Mouse (Mus musculus): ENCODE measurements at regions not wholly inside any gene's neighbourhood (a gene's known extent, or its start where the extent isn't known, plus 50 kb on each side); places are given as distances from the start of the nearest gene placed in this dataset.

GRCm38 (mm10) chr8:96296643-96297042 lies 408.3 kb upstream of the Got2 start:
- Histone ChIP-seq H3K36me3 (no peaks in the 10 kb centered on the region), H3K4me1 (no peaks in the 10 kb centered on the region; the same call in 1 of the 2 replicates), H3K27me3 (ENCODE audit: low read depth, poor library complexity, severe bottlenecking) (no peaks in the 10 kb centered on the region), H3K4me3 (no peak overlapping the region), H3K27ac (replicated peaks) (no peak overlapping the region), H3K9me3 (replicated peaks) (no peaks in the 10 kb centered on the region)
- WGBS = 89% methylated on average over 4 of the region's 4 CpGs
- no peak for DNase-seq (ENCODE audit: low spot score)

DNA sequence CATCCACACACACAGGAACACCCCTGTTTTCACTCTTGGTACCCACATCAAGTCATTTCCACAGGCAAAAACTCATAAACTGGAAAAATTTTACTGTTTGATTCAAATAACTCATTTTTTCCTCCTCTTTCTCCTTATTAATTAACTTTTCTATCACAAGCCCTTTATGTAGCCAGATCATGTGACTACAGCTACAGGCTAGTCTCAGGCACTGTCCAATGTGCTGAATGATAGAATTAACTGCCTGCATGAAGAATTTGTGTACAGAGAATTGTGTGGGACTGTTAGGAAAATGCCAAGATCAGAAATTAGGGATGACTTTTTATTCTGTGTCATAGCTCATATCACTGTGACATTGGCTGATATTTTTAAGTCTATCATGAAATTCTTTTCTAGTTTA lies 402.4 kb upstream of the Got2 start:
- no peak for DNase-seq (ENCODE audit: low spot score)
- Histone ChIP-seq H3K4me1 (peaks cover 9% of the 10 kb centered on the region), H3K27me3 (ENCODE audit: low read depth, poor library complexity, severe bottlenecking) (no peaks in the 10 kb centered on the region), H3K27ac (replicated peaks) (no peak overlapping the region), H3K9me3 (replicated peaks) (no peaks in the 10 kb centered on the region), H3K36me3 (no peaks in the 10 kb centered on the region), H3K4me3 (no peak overlapping the region)

DNA sequence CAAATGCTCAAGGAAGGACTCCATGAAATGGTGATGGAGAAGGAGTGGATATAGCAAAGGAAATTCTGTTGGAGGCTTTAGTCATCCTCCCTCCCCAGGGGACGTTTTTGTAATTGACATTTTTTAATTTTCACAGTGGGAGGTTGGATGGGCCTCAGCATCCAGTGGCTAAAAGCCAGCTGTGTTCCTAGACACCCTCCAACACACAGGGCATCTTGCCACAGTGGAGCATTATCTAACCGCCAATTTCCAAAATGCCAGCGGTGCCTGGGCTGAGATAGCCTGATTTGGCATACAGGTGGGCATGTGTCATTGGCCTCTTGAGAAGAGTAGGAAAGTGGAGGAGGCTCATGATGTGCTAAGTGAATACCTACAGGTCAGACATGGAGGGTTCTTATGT lies 401.2 kb upstream of the Got2 start:
- no peak for DNase-seq (ENCODE audit: low spot score)
- Histone ChIP-seq H3K27ac (replicated peaks) (no peak overlapping the region), H3K9me3 (replicated peaks) (no peaks in the 10 kb centered on the region), H3K4me1 (peaks cover 9% of the 10 kb centered on the region), H3K27me3 (ENCODE audit: low read depth, poor library complexity, severe bottlenecking) (no peaks in the 10 kb centered on the region), H3K36me3 (no peaks in the 10 kb centered on the region), H3K4me3 (no peak overlapping the region)
- 78% methylated on average over 3 of the region's 3 CpGs for WGBS

- no peak for DNase-seq (ENCODE audit: low spot score)
- Histone ChIP-seq H3K9me3 (replicated peaks) (no peaks in the 10 kb centered on the region), H3K27me3 (ENCODE audit: low read depth, poor library complexity, severe bottlenecking) (no peaks in the 10 kb centered on the region), H3K4me3 (no peak overlapping the region), H3K27ac (replicated peaks) (0 out of 2 replicates have a peak overlapping the region, but pooled peaks have one; percentile 42), H3K36me3 (no peaks in the 10 kb centered on the region), H3K4me1 (peaks cover 9% of the 10 kb centered on the region)
- WGBS = 23% methylated on average over 3 of the region's 3 CpGs
Observed at GRCm38 (mm10) chr8:96288525-96288924, 400.2 kb upstream of the Got2 start.

- no peak for DNase-seq (ENCODE audit: low spot score)
Observed at GRCm38 (mm10) chr8:96277479-96278138, 389.3 kb upstream of the Got2 start.

DNA sequence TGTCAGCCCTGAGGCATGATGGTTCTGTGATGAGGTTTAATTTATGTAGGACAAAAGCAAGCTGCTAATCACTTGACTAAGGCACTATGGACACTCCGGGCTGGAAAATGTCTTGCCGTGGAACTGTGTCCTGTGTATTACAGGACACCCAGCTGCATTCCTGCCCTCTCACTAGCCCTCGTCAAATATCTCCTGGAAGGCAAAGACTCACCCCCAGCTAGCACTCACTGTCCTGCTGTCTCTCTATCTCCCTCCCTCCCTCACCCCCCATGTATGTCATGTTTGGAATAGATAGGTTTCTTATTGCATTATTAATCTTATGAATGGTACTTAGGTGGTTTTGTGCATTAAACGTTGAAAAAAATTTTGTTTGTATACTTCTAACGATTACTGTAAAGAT lies 388.7 kb upstream of the Got2 start:
- no peaks in the 10 kb centered on the region for H3K36me3 ChIP-seq
- H3K27me3 ChIP-seq (ENCODE audit: low read depth, poor library complexity, severe bottlenecking) = no peaks in the 10 kb centered on the region
- no peaks in the 10 kb centered on the region for H3K9me3 ChIP-seq (replicated peaks)
- no peak overlapping the region for H3K4me3 ChIP-seq
- 70% methylated on average over 5 of the region's 5 CpGs for WGBS
- H3K27ac ChIP-seq (replicated peaks) = peak overlapping the region; percentile 63
- no peak for DNase-seq (ENCODE audit: low spot score)
- peaks cover 29% of the 10 kb centered on the region for H3K4me1 ChIP-seq

More at GRCm38 (mm10) chr8:96277479-96278138, 389.3 kb upstream of the Got2 start:
- WGBS = 37% methylated on average over 4 of the region's 4 CpGs
- H3K9me3 ChIP-seq (replicated peaks) = no peaks in the 10 kb centered on the region
- H3K4me1 ChIP-seq = peaks cover 29% of the 10 kb centered on the region
- H3K27me3 ChIP-seq (ENCODE audit: low read depth, poor library complexity, severe bottlenecking) = no peaks in the 10 kb centered on the region
- peak overlapping the region; percentile 63 for H3K27ac ChIP-seq (replicated peaks)
- no peak overlapping the region for H3K4me3 ChIP-seq
- no peaks in the 10 kb centered on the region for H3K36me3 ChIP-seq

- Histone ChIP-seq H3K36me3 (no peaks in the 10 kb centered on the region), H3K9me3 (replicated peaks) (no peaks in the 10 kb centered on the region), H3K27ac (replicated peaks) (no peak overlapping the region), H3K27me3 (ENCODE audit: low read depth, poor library complexity, severe bottlenecking) (no peaks in the 10 kb centered on the region), H3K4me1 (no peaks in the 10 kb centered on the region), H3K4me3 (no peak overlapping the region)
- no peak for DNase-seq (ENCODE audit: low spot score)
- WGBS = 91% methylated on average over 5 of the region's 5 CpGs
Observed at GRCm38 (mm10) chr8:96256294-96256693, 367.9 kb upstream of the Got2 start.

DNA sequence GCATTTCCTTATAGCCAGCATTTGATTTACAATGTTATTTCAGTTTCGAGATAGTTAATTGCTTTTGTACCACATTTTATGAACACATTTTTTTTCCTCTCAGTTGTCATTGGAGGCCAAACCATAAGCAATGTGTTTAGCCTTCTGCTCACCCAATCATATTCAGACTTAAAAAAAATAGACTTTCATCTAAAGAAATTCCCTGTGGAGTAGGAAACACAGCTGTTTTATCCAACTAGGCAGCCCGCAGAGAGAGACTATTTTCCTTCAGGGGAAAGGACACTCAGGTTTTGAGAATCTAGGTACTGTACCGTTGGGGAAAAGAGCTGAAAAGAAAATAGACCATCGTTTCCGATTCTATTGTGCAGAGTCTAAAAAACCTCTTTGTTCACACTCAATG lies 367.5 kb upstream of the Got2 start:
- H3K9me3 ChIP-seq (replicated peaks) = no peaks in the 10 kb centered on the region
- DNase-seq (ENCODE audit: low spot score) = no peak
- 66% methylated on average over 5 of the region's 5 CpGs for WGBS
- H3K4me1 ChIP-seq = no peaks in the 10 kb centered on the region
- no peak overlapping the region for H3K27ac ChIP-seq (replicated peaks)
- H3K27me3 ChIP-seq (ENCODE audit: low read depth, poor library complexity, severe bottlenecking) = no peaks in the 10 kb centered on the region
- H3K36me3 ChIP-seq = no peaks in the 10 kb centered on the region
- no peak overlapping the region for H3K4me3 ChIP-seq

GRCm38 (mm10) chr8:96246017-96246416 lies 357.7 kb upstream of the Got2 start:
- DNase-seq (ENCODE audit: low spot score) = no peak
- no peak overlapping the region for H3K4me3 ChIP-seq
- WGBS = 70% methylated on average over 7 of the region's 7 CpGs

GRCm38 (mm10) chr8:96244549-96245152 lies 356.3 kb upstream of the Got2 start:
- H3K36me3 ChIP-seq = no peaks in the 10 kb centered on the region
- 0 out of 2 replicates have a peak overlapping the region, but pooled peaks have one; percentile 13 for H3K27ac ChIP-seq (replicated peaks)
- peaks cover 24% of the 10 kb centered on the region for H3K4me1 ChIP-seq
- WGBS = 50% methylated on average over 9 of the region's 9 CpGs
- no peaks in the 10 kb centered on the region for H3K27me3 ChIP-seq (ENCODE audit: low read depth, poor library complexity, severe bottlenecking)
- no peaks in the 10 kb centered on the region for H3K9me3 ChIP-seq (replicated peaks)
- H3K4me3 ChIP-seq = no peak overlapping the region
- peak; percentile 36 for DNase-seq (ENCODE audit: low spot score)

More at GRCm38 (mm10) chr8:96246017-96246416, 357.7 kb upstream of the Got2 start:
- Histone ChIP-seq H3K4me1 (peaks cover 24% of the 10 kb centered on the region), H3K9me3 (replicated peaks) (no peaks in the 10 kb centered on the region), H3K36me3 (no peaks in the 10 kb centered on the region), H3K27me3 (ENCODE audit: low read depth, poor library complexity, severe bottlenecking) (no peaks in the 10 kb centered on the region), H3K27ac (replicated peaks) (no peak overlapping the region)

DNA sequence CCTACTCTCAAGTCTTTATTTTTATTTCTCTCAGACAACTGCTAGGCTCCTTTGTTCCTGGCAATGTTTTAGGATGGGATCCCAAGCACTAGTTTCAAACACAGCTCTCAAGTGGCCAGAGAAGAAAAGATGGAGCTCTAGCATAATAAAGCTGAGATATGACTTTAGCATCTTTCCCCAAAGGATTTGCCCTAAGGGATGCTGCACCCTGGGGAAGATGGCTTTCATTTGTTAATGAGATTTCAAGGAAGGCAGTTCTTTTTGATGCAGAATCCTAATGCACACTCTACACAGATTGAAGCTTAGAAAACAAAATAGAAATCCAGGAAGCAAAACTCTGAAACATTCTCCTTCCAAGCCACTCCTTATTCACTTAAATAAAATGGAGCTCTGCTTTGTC lies 350.1 kb upstream of the Got2 start:
- no peaks in the 10 kb centered on the region for H3K9me3 ChIP-seq (replicated peaks)
- no peaks in the 10 kb centered on the region for H3K27me3 ChIP-seq (ENCODE audit: low read depth, poor library complexity, severe bottlenecking)
- no peak overlapping the region for H3K4me3 ChIP-seq
- no peak for DNase-seq (ENCODE audit: low spot score)
- H3K36me3 ChIP-seq = no peaks in the 10 kb centered on the region
- no peak overlapping the region for H3K27ac ChIP-seq (replicated peaks)
- 0 out of 2 replicates have a peak, but pooled peaks cover 4% of the 10 kb centered on the region for H3K4me1 ChIP-seq

DNA sequence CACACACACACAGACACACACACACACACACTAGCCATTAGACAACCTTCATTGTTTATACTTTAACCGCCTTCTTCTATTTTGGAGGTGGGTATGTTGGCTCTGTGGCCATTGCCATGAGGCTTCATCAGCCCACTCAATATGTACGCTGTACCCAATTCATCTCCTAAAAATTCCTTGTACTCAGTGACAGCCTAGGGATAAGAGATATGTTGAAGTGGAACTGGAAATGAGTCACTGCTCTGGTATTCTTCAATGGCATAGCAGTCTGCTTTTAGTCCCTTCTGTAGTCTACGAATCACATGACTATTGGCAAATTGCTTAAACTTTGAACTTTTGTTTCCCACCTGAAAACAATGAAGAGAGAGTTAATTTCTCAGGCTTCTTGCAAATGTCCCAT lies 349.6 kb upstream of the Got2 start:
- Histone ChIP-seq H3K27me3 (ENCODE audit: low read depth, poor library complexity, severe bottlenecking) (no peaks in the 10 kb centered on the region), H3K9me3 (replicated peaks) (no peaks in the 10 kb centered on the region), H3K36me3 (no peaks in the 10 kb centered on the region), H3K4me1 (0 out of 2 replicates have a peak, but pooled peaks cover 4% of the 10 kb centered on the region), H3K4me3 (no peak overlapping the region), H3K27ac (replicated peaks) (no peak overlapping the region)
- DNase-seq (ENCODE audit: low spot score) = no peak
- WGBS = 89% methylated on average over 3 of the region's 3 CpGs

DNA sequence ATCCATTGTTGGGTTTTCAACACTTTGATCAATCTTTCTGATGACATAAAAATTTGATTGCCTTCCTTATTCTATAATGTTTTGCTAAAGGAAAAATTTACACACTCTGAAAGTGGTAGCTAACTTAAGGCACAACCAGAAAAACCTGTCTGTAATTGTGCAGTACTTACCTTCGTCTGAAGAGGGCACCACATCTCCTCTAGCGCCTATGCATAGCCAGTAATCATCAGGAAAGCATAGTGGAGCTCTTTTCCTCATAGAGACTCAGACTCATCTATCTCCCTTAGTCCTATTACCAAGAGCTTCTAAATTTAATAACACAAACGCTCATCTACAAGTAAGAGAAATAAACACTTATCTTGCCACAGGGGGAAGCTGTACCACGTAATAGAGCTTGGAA lies 342.1 kb upstream of the Got2 start:
- 37% methylated on average over 4 of the region's 4 CpGs for WGBS
- Histone ChIP-seq H3K4me3 (no peak overlapping the region), H3K9me3 (replicated peaks) (no peaks in the 10 kb centered on the region), H3K27me3 (ENCODE audit: low read depth, poor library complexity, severe bottlenecking) (no peaks in the 10 kb centered on the region), H3K36me3 (no peaks in the 10 kb centered on the region), H3K4me1 (no peaks in the 10 kb centered on the region), H3K27ac (replicated peaks) (no peak overlapping the region)
- DNase-seq (ENCODE audit: low spot score) = peak; percentile 16

Data from midbrain, embryonic 10.5 days (tissue).